8 mouse cellular contexts compared by ENCODE assay signal in genomic region chr8:106137906-106138477, GRCm38 (mm10). TPM values are rescaled to one million over a fixed set of nuclear protein-coding genes. Genes with fewer than 3 reads are reported as not detected.
DNase-seq lines count a peak whose midpoint lies in the region; ATAC-seq and TF ChIP-seq lines count a peak whose summit lies in the region.

No protein-coding gene starts in this region.

- under 1% methylated on average over 24 of the region's 24 CpGs for WGBS in intestine, embryonic 15.5 days
- under 1% methylated on average over 24 of the region's 24 CpGs for WGBS in liver, postnatal 0 days (ENCODE audit: insufficient replicate concordance)
- under 1% methylated on average over 24 of the region's 24 CpGs for WGBS in neural tube, embryonic 12.5 days

- no peak for TF ChIP-seq CTCF in liver, postnatal 0 days (IDR thresholded peaks at IDR 0.05; ENCODE audit: low read depth)

- no peaks in the 10 kb centered on the region for H3K9me3 ChIP-seq in intestine, embryonic 15.5 days
- H3K9me3 ChIP-seq in liver, postnatal 0 days (ENCODE audit: low read length), result no peaks in the 10 kb centered on the region
- H3K9me3 ChIP-seq in neural tube, embryonic 12.5 days, result no peaks in the 10 kb centered on the region

- peak overlapping the region; percentile 86 for H3K27ac ChIP-seq in intestine, embryonic 15.5 days
- H3K27ac ChIP-seq in liver, postnatal 0 days (ENCODE audit: low read depth), result peak overlapping the region; percentile 96
- no peak overlapping the region for H3K27ac ChIP-seq in neural tube, embryonic 12.5 days

- TF ChIP-seq EP300 in liver, postnatal 0 days (IDR thresholded peaks at IDR 0.05; ENCODE audit: low read depth), result no peak

- peak; percentile 40 to 58 for DNase-seq in left cerebral cortex, postnatal 36 days (ENCODE audit: low spot score in 2 of 2)
- DNase-seq in left cerebral cortex, adult 11 months (ENCODE audit: low spot score), result no peak
- peak; percentile 78 for DNase-seq in adrenal gland, adult 8-10 months
- peak; percentile 71 for DNase-seq in forelimb bud, embryonic 11.5 days (ENCODE audit: low read depth, low spot score)
- peak; percentile 82 for DNase-seq in liver, postnatal 0 days
- no peak for DNase-seq in spleen, adult 12 weeks (ENCODE audit: low spot score)

- peak overlapping the region; percentile 53 for H3K4me3 ChIP-seq in intestine, embryonic 15.5 days (replicated peaks)
- peak overlapping the region; percentile 69 for H3K4me3 ChIP-seq in liver, postnatal 0 days (ENCODE audit: low read depth, low read length)
- peak overlapping the region; percentile 34 for H3K4me3 ChIP-seq in neural tube, embryonic 12.5 days

- peaks cover 30% of the 10 kb centered on the region for H3K27me3 ChIP-seq in intestine, embryonic 15.5 days (replicated peaks)
- H3K27me3 ChIP-seq in liver, postnatal 0 days (ENCODE audit: insufficient read depth, low read length), result peaks cover 41% of the 10 kb centered on the region
- H3K27me3 ChIP-seq in neural tube, embryonic 12.5 days (replicated peaks), result peaks cover 69% of the 10 kb centered on the region

- H3K9ac ChIP-seq in intestine, embryonic 15.5 days, result peak overlapping the region; percentile 45
- H3K9ac ChIP-seq in liver, postnatal 0 days (replicated peaks), result peak overlapping the region; percentile 86
- peak overlapping the region; percentile 38 for H3K9ac ChIP-seq in neural tube, embryonic 12.5 days

- ATAC-seq in intestine, embryonic 15.5 days, result 0 out of 2 replicates have a peak, but pooled peaks have one; percentile 5
- no peak for ATAC-seq in liver, postnatal 0 days
- ATAC-seq in neural tube, embryonic 12.5 days (ENCODE audit: low FRiP score, low read depth), result no peak

- H3K36me3 ChIP-seq in intestine, embryonic 15.5 days, result no peaks in the 10 kb centered on the region
- peaks cover 6% of the 10 kb centered on the region for H3K36me3 ChIP-seq in liver, postnatal 0 days (replicated peaks; ENCODE audit: insufficient read depth, low read length)
- no peaks in the 10 kb centered on the region for H3K36me3 ChIP-seq in neural tube, embryonic 12.5 days

- peak overlapping the region; percentile 89 for H3K4me2 ChIP-seq in intestine, embryonic 15.5 days (replicated peaks)
- H3K4me2 ChIP-seq in liver, postnatal 0 days (ENCODE audit: low read depth, low read length), result peak overlapping the region; percentile 82
- H3K4me2 ChIP-seq in neural tube, embryonic 12.5 days (replicated peaks), result peak overlapping the region; percentile 71

- peaks cover 28% of the 10 kb centered on the region for H3K4me1 ChIP-seq in intestine, embryonic 15.5 days (replicated peaks)
- H3K4me1 ChIP-seq in liver, postnatal 0 days (ENCODE audit: insufficient read depth), result peaks cover 13% of the 10 kb centered on the region
- H3K4me1 ChIP-seq in neural tube, embryonic 12.5 days, result peaks cover 30% of the 10 kb centered on the region

- intact Hi-C loops in left cerebral cortex, postnatal 36 days (cut with DNase I), result no loop called here

RNA-seq across cellular contexts. Expression of gene Esrp2, which starts 1.2 kb away (rescaled TPM):
- total RNA-seq in left cerebral cortex, postnatal 36 days (2021), result under 1 TPM; 0.30 to 0.36 TPM
- total RNA-seq in adrenal gland, adult 8-10 months (2022), result 1 to 10 TPM; 2.7 to 5.6 (median 4.7) TPM
- polyA plus RNA-seq in intestine, embryonic 15.5 days (2015; fragmentation: Nextera tagmentation; extraction: Ambion mirVana), result 30.2 and 32.7 TPM in 2 replicates
- polyA plus RNA-seq in liver, postnatal 0 days (2015; fragmentation: Nextera tagmentation; extraction: Ambion mirVana), result 24.0 and 26.7 TPM in 2 replicates
- 1.1 and 1.6 TPM in 2 replicates for polyA plus RNA-seq in neural tube, embryonic 12.5 days (2016; fragmentation: Nextera tagmentation; extraction: Ambion mirVana)

RNA-seq across cellular contexts. Expression of gene Pla2g15, which starts 12.2 kb away (rescaled TPM):
- 10 to 100 TPM; 25.9 to 26.3 TPM for total RNA-seq in left cerebral cortex, postnatal 36 days (2021)
- total RNA-seq in adrenal gland, adult 8-10 months (2022), result 10 to 100 TPM; 31.7 to 39.8 (median 35.4) TPM
- polyA plus RNA-seq in intestine, embryonic 15.5 days (2015; fragmentation: Nextera tagmentation; extraction: Ambion mirVana), result 10.2 and 10.7 TPM in 2 replicates
- polyA plus RNA-seq in liver, postnatal 0 days (2015; fragmentation: Nextera tagmentation; extraction: Ambion mirVana), result 7.2 and 7.7 TPM in 2 replicates
- polyA plus RNA-seq in neural tube, embryonic 12.5 days (2016; fragmentation: Nextera tagmentation; extraction: Ambion mirVana), result 17.6 and 18.4 TPM in 2 replicates

RNA-seq across cellular contexts. Expression of gene Slc7a6, which starts 30.7 kb away (rescaled TPM):
- 10 to 100 TPM; 24.0 to 28.7 TPM for total RNA-seq in left cerebral cortex, postnatal 36 days (2021)
- 10 to 100 TPM; 16.9 to 22.5 (median 21.0) TPM for total RNA-seq in adrenal gland, adult 8-10 months (2022)
- polyA plus RNA-seq in intestine, embryonic 15.5 days (2015; fragmentation: Nextera tagmentation; extraction: Ambion mirVana), result 34.4 and 37.9 TPM in 2 replicates
- polyA plus RNA-seq in liver, postnatal 0 days (2015; fragmentation: Nextera tagmentation; extraction: Ambion mirVana), result 2.6 and 3.2 TPM in 2 replicates
- 71.2 and 73.9 TPM in 2 replicates for polyA plus RNA-seq in neural tube, embryonic 12.5 days (2016; fragmentation: Nextera tagmentation; extraction: Ambion mirVana)

Comparison
In these comparisons a context has a peak if more than half of its experiments do, and no peak if none do; other contexts are left out.
1. DNase-seq: peak in left cerebral cortex, postnatal 36 days (2 of 2), adrenal gland, adult 8-10 months (single experiment), forelimb bud, embryonic 11.5 days (single experiment) and liver, postnatal 0 days (single experiment); none in left cerebral cortex, adult 11 months (single experiment) and spleen, adult 12 weeks (single experiment).
2. Peak in every context shown above with its lines, with median percentiles within 50 percentile points of each other: H3K4me2 ChIP-seq, H3K4me3 ChIP-seq and H3K9ac ChIP-seq.